Mouse (Mus musculus) 3134 (cell line): ENCODE data around the gene Nudt4.
A peak's percentile ranks its signal among the peaks of the same experiment; 100 is the strongest.

Experiments
- DNase-seq: peaks from one replicate; pipeline ENCODE4 v3.0.0-alpha.2; 2011; ENCODE audit warnings: low spot score; ENCODE audit not compliant: insufficient read length; ENCODE audit errors: extremely low read depth

The Nudt4 gene

DNA sequence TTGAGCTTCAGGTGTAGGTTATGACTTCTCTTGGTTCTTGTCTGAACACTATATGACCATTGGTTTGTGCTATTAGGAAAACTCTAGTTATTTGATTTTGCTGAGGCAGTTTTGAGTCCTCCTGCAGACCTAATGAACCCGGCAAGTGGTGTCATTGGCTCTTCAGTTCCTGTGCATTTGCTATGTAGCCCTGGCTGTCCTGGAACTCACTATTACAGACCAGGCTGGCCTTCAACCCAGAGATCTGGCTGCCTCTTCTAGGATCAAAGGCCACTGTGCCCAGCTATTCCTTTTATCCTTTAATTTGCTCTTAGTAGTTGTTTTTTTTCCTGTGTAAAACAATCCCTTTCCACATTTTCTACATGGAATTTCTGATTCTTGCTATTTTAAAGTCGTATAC, 20.6 kb downstream of the Nudt4 start:
- no peak for DNase-seq

DNA sequence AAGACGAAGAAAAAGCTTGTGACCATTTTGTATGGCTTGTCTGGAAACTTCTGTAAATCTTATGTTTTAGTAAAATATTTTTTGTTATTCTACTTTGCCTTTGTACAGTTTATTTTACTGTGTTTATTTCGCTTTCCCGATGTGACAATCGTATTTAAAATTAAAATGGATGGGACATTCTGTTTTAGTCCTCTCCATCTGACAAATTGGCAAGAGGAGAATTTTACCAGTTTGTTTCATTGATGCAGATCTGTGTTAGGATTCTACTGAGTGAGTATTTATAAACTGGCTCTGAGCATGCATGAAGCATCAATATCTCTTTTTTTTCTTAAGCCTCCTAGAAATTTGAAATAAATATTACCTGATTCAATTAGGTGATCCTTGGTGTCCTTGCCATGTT, 21.0 kb downstream of the Nudt4 start:
- no peak for DNase-seq

DNA sequence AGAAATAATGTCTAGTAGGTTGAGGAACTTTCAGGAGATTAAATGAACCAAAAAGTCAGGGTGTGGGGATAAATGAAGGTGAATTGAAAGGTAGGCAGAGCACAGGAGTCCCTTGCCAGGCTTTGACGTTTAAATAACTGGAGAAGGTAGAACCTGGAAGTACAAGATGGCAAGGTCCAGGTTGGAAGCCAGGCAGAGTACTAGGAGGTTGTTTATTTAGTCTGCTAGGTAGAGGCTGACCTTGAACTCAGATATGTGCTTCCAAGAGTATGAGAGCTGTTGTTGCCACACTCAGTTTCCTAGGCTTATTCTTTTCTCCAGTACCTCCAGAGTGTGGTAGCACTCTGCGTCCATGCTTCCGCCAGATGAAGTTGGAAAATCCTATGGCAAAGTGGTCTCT, 24.1 kb downstream of the Nudt4 start:
- no peak for DNase-seq

DNA sequence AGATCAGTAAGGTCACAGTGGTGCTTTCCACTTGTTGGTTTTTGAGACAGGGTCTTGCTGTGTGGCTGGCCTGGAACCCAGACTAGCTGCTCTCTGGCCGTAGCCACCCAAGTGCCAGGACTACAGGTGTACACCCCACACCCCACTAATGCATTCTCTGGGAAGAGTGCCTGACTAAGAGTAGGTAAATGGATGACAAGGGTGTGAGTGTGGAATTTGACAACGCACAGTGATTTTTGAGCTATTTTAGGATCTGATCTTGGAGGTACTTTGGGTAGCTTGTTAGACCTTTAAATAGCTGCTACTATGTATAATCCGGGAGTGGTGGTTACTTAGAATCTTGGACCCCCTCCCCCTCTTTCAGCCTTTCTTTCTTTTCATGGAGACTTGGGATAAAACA, 24.7 kb downstream of the Nudt4 start:
- no peak for DNase-seq

DNA sequence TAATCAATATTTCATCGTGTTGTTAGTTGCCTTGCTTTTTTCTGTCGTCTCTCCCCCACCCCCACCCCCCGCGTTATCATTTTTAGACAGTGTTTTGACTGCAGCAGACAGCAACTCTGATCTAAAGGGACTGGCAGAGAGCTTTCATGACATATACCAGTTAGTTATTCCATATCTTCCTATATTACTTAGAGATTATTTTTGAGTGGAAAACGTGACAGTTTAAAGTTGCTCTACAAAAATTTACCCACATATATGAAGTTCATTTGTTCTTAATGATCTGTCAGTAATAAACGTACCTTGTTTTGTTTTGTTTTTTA, 27.8 kb downstream of the Nudt4 start:
- DNase-seq: no peak

DNA sequence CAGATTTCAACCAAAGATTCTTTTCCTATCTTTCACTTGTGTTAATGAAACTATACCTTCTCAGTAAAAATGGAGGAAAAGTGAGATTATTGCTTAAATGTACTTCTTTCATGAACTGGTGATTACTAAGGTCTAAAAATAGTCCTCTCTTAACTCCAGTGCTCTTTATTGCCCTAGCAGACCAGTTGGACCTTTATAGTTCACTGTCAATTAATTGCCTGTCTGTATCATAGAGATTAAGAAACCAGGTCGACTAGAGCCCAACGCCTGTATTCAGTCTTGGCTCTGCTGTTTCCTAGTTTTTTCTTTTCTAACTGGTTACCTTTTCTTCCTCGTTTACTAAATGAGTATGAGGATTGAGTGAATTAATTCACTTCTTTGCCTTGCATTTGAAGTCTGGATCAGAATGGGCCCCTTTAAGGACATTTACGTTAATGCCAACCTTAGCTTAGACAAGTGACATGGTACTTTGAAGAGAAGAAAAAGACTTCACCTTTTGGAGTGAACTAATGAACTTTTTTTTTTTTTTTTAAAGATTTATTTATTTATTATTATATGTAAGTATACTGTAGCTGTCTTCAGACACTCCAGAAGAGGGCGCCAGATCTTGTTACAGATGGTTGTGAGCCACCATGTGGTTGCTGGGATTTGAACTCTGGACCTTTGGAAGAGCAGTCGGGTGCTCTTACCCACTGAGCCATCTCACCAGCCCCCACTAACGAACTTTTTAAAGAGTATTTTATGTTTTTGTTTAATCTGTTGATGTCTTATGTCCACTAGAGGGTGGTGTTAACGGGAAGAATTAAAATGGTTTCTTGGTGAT, 28.3 kb downstream of the Nudt4 start:
- DNase-seq: no peak

DNA sequence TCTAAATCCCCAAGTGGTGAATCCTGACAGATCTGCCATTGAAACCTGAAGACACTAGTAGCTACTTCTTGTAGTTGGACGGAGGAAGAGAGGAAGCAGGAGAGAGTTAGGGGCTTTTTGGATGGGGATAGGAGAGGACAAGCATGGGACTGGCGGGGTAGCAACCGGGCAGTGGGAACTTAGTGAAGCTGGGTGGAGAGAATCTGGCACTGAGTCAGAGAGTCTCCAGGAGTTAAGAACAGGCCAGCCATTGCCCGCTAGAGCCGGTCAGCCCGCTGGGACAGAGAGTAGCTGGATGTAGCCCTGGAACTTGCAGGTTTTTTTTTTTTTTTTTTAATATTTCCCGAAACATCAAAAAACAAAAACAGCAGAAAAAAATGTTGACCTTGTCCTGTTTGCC, 30.6 kb downstream of the Nudt4 start:
- no peak for DNase-seq

DNA sequence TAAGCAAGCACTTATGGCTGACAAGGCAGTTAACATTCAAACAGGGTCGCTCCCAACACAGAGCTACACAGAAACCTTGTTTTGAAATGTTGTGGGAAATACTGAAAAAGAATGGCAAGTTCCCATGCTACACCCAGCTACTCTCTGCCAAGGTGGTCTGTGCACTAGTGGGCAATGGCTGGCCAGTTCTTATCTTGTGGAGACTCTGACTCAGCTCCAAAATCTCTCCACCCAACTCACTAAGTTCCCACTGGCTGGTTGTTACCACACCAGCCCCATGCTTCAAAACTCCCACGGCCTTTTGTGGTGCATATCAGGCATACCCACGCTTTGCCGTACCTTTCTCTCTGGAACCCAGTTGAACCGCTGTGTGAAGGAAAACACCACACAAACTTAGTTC, 31.0 kb downstream of the Nudt4 start:
- no peak for DNase-seq

DNA sequence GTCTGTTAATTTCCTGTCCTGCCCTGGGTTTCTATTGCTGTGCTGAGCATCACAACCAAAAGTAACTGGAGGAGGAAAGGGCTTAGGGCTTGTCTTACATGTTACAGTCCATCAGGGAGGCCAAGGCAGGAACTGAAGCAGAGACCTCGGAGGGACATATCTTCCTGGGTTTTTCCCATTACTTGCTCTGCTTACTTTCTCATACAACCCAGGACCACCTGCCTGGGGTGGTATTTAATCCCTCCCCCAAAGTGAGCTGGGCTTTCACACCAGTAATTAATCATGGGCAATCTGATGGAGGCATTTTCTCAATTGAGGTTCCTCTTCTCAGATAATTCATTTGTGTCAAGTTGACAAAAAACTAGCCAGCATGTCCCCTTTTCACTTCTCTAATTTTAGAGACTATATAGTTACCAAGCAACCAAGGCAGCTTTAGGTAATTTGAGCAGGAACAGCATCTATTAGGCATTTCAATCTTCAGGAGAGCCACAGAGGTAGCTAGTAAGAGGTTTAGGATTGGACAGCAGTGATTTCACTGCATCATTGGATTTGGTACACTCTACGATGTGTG, 33.3 kb downstream of the Nudt4 start:
- no peak for DNase-seq

DNA sequence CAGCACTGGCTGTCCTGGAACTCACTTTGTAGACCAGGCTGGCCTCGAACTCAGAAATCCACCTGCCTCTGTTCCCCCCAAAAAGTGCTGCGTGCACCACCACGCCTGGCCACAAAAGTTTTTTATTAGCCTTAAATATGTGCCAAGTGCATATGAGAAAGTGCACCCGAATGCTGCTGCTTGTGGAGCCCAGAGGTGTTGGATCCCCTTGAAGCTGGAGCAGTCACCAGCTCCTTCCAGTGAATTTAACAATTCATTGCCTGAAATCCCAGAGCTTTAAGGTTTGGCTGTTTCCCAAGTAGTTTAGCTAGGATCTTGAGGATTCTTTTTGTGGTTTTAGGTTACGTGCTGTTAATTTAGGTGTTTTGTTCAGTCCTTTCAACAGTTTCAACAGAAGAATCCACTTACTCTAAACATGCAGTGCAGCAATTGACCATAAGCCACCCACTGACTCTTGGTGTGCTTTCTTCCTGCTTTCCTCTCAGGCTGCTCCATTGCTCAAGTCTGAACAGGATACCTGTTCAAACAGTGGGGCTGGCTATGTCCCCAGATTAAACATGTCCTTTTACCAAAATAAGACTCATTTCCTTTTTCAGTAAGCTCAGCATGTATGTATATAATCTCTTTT, 37.3 kb downstream of the Nudt4 start:
- peak; percentile 31 for DNase-seq

DNA sequence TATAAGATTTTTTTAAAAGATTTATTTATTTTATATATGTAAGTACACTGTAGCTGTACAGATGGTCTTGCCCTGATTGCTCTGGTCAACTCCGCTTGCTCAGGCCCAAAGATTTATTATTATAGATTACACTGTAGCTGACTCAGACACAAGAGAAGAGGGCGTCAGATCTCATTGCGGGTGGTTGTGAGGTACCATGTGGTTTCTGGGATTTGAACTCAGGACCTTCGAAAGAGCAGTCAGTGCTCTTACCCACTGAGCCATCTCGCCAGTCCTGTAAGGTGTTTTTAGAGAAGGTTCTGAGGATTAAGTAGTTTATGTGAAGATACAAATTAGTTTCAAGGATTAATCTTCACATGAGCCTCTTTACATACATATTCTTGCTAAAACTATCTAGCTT, 38.1 kb downstream of the Nudt4 start:
- no peak for DNase-seq

DNA sequence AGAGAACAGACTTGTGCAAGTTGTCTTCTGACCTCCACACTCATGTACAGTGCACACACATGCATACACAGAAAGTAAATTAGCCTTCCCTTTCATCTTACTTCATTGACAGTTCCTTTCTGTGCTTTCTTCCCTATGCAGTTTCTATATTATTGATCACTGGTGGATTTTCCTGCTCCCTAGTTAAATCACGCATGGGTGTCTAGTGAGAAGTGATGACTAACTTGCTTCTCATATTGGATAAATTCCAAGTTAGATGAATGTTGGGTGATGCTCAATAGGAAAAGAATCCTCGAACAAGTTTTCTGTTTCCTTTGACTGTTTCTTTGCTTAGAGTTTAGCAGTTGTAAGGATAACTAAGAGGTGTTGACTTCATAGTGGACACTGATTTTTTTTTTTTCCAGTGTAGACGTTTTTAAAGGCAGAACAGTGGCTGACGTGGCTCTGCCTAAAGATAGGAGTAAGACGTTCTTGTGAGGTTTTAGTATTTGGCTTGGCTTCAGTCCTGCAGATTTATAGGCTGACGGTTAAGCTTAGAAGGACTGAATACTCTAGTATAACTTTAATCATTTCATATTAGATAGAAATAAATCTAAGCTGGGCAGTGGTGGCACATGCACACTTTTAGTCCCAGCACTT, 38.8 kb downstream of the Nudt4 start:
- peak; percentile 56 for DNase-seq

DNA sequence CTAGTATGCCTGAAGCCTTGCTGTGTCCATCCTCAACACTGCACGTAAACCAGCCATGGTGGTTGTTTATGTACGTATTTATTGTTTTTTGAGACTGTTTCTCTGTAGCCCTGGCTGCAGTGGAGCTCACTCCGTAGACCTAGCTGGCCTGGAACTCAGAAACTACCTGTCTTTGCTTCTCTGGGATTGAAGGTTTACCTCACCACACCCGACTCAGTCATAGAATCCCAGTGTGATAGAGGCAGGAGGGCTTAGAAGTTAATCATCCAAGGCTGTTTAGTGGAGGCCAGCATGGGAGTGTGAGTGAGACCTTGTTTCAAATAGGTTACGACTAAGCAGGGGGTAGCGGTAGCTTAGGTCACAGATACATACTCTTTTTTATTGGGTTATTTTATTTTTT, 46.3 kb downstream of the Nudt4 start:
- DNase-seq: no peak

DNA sequence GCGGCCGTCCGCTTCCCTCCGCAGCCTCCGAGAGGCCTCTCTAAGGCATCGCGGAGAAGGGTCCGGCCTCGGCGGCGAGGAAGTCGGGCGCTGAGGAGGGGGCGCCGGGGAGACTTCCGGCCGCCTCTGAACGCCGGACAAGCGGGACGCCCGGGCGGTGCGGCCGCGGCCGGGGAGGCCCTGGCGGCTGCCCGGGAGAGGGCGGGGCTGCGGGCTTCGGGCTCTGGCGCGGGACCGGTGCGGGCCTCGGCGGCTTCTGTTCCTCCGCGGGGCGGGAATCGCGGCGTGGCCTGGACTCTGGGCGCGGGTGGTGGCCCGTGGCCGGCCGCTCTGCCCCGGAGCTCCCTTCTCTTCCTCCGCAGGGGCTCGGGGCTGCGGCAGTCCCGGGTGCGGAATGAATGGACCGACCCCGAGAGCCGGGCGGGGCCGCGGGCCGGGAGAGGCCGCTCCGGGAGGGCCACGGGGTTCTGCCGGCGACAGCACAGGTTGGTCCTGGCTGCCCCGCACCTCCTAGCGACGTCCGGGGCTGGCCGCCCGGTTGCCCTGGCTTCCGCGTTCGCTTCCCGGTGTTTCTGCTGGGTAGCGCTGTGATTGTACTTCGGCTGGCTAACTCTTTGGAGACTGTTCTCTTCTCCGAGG, 48.5 kb downstream of the Nudt4 start:
- peak; percentile 59 for DNase-seq

DNA sequence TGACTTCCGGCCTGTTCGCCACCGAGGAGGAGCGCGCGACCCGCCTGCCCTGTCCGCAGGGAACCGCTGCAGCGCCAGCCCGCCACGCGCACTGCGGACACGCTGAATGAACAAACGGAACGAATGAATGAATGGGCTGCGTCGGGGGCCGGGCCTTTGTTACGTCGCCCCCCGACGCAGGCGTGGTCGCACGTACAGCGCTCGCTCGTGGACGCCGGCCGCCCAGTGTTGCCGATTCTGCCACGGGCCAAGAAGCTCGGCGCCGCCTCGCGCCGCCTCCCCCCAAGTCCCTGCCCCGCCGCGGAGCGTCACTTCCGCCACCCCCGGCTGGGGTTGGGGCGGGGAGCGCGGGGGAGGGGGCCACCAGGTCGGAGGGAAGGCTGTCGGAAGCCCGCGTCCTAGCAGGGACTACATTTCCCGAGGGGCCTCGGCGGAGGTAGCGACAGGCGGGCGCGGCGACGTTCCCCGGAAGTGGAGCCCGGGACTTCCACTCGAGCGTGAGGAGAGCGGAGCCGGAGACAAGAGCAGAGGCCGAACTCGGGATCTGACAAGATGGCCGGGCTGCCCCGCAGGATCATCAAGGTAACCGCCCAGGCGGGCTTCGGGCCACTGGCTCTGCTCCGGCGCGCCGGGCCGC, 49.2 kb downstream of the Nudt4 start, which contains the start of gene Ube2n:
TSS of gene Ube2n (plus strand) at position 490 of the 637 bp plus-strand sequence.
- peak; percentile 100 for DNase-seq

DNA sequence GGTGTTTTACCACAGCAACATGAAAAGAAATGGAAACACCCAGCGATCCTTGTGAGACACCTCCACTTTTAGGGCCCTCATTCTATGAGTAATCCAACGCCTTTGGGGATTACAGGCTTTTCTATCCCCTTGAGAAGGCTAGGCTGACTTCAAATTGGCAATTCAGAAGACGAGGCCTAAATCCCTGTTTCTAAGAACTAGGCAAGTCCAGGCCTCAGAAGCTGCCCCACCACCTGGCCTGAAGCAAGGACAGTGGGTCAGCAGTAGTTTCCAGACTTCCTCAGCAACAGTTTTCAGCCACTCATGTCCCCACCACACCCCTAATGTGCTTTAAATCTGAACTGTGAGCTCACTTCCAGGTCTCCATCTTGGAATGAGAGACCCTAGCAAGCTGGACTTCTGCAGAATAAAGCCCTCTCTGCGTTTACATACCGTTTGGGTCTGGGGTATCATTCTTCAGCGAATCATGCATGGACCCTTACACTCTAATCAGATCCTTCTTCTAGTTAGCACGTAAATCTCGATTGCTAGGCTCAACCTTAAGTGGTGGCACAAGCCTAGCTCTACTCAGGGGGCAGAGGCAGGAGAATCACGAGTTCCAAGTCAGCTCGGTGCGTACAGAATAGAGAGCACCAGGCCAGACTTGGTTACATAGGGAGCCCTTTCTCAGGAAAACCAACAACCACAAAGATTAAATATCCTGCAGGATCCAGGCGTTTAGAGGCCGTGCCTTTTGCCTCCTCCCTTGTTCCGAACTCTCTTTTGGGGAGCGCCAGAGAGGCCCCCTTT, 50.0 kb downstream of the Nudt4 start:
- DNase-seq: no peak

DNA sequence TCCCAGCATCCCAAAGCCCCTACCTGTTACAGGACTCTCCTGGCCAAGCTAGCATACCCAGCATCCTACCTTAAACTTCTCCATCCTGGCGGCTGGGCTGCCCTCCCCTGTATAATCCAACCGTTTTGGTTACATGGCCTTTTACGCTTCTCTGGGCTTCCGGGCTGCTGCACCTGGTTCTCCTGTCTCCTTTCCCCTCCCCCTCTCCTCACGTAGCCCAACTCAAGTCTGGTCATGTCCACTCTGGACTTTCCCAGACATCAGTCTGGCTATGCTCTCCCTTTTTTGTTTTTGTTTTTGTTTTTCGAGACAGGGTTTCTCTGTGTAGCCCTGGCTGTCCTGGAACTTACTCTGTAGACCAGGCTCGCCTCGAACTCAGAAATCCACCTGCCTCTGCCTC, 51.3 kb downstream of the Nudt4 start:
- no peak for DNase-seq

DNA sequence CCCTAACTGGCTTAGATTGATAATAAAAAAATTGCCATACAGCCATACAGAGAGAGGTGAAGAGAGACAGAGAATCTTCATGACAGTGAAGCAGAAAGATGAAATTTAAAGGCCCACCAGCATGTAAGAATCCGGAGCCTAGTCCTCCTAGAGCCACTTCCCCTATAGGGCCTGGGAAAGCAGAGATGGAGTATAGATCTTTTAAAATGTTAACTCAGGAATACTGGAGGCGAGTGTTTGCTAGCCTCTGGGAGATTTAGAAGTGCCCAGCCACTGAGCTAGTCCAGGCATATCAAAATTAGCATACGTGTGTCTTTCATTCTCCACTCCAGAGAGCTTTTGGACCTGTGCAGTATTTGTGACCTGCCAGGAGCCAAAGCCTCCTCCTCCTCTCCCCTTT, 54.7 kb downstream of the Nudt4 start:
- no peak for DNase-seq

DNA sequence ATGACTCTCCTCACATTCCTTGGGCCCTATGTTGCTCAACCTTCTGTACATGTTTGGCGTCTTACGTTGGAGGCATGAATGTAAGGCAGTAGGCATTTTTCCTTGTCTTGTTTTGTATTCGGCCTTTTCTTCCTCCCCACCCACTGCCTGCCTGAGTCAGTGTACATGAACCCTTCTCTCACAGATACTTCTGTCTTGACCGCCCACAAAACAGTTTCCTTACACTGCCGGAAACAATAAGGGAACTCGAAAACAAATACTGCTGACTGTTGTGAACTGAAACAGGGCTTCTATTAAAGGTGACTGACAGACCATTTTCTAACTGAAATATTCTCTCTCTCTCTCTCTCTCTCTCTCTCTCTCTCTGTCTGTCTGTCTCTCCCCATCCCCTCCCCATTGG, 55.2 kb downstream of the Nudt4 start:
- DNase-seq: no peak

DNA sequence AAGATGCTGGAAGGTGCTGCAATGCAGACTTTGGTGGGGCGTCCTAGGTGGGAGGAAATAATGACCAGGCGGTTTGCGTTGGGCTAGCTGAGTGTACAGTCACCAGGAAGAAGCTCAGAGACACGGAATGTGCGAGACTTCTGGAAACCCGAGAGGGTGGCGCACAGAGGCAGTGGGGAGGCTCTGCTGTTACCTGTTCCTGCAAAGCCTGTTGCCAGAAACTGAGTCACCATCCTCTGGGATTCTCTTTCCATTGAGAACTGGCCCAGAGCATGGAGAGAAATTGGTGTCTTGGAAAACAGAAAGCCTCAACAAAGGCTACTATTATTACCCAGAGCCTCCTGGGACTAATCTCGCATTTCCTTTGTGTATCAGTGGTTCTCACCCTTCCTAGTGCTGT, 55.8 kb downstream of the Nudt4 start:
- DNase-seq: no peak
